14 mouse cellular contexts compared by ENCODE assay signal in the genomic region with DNA sequence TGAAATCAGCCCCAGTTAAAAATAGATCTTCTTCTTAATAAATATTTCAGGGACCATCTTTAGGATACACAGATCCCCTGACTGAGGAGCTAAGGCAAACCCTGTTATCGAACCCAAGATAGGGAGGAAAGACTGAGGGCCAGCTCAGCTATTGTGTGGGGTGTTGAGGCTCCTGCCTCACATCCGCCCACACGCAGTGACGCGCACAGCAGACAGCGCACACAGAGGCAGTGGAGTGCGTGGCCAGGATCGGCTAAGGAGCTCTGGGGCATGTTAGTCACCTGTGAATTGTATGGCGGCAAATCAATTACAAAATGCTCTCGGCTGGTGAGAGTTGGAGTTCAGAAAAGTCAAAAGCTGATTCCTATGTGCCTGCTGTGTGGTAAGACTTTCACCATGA. TPM values are rescaled to one million over a fixed set of nuclear protein-coding genes. Genes with fewer than 3 reads are reported as not detected.
DNase-seq lines count a peak whose midpoint lies in the region; ATAC-seq and TF ChIP-seq lines count a peak whose summit lies in the region.
"Had no signal": no experiment of that assay in that cellular context is flagged by ENCODE, and none has a peak within 500 bp of the region (broad histone marks: within the 10 kb centered on the region; RNA-seq: fewer than 3 reads in every experiment).

No protein-coding gene starts in this region.

- no peak for TF ChIP-seq CTCF in forebrain, postnatal 0 days (IDR thresholded peaks at IDR 0.05; ENCODE audit: low read depth)
- TF ChIP-seq CTCF in hindbrain, postnatal 0 days (IDR thresholded peaks at IDR 0.05; ENCODE audit: low read depth), result no peak

- no peak overlapping the region for H3K27ac ChIP-seq in forebrain, postnatal 0 days (ENCODE audit: low read depth, low read length)
- no peak overlapping the region for H3K27ac ChIP-seq in forebrain, embryonic 14.5 days (ENCODE audit: low read depth, low read length)
- no peak overlapping the region for H3K27ac ChIP-seq in hindbrain, embryonic 16.5 days (ENCODE audit: low read depth, low read length)
- no peak overlapping the region for H3K27ac ChIP-seq in hindbrain, postnatal 0 days
- H3K27ac ChIP-seq: embryonic facial prominence, embryonic 13.5 days; forebrain, embryonic 12.5 days; liver, embryonic 13.5 days had no signal

- no peak overlapping the region for H3K4me2 ChIP-seq in forebrain, postnatal 0 days (ENCODE audit: low read depth)
- H3K4me2 ChIP-seq in forebrain, embryonic 14.5 days (ENCODE audit: low read length), result no peak overlapping the region
- peak overlapping the region; percentile 26; the same call in 1 of the 2 replicates for H3K4me2 ChIP-seq in hindbrain, embryonic 16.5 days (ENCODE audit: low read length)
- H3K4me2 ChIP-seq in hindbrain, postnatal 0 days (ENCODE audit: low read depth, low read length), result no peak overlapping the region
- H3K4me2 ChIP-seq: embryonic facial prominence, embryonic 13.5 days; forebrain, embryonic 12.5 days; liver, embryonic 13.5 days had no signal

- 0 out of 2 replicates have a peak, but pooled peaks have one; percentile 43 for ATAC-seq in forebrain, postnatal 0 days
- no peak for ATAC-seq in forebrain, embryonic 14.5 days
- ATAC-seq in hindbrain, embryonic 16.5 days, result 0 out of 2 replicates have a peak, but pooled peaks have one; percentile 58
- no peak for ATAC-seq in hindbrain, postnatal 0 days

- H3K9ac ChIP-seq in forebrain, postnatal 0 days, result no peak overlapping the region
- H3K9ac ChIP-seq in forebrain, embryonic 14.5 days (ENCODE audit: low read length), result no peak overlapping the region
- no peak overlapping the region; the same call in 1 of the 2 replicates for H3K9ac ChIP-seq in hindbrain, embryonic 16.5 days (ENCODE audit: low read depth, low read length)
- no peak overlapping the region for H3K9ac ChIP-seq in hindbrain, postnatal 0 days (replicated peaks; ENCODE audit: low read length)
- H3K9ac ChIP-seq: embryonic facial prominence, embryonic 13.5 days; forebrain, embryonic 12.5 days; liver, embryonic 13.5 days had no signal

- 35% methylated on average over 10 of the region's 10 CpGs for WGBS in forebrain, postnatal 0 days
- WGBS in forebrain, embryonic 14.5 days, result 25% methylated on average over 10 of the region's 10 CpGs
- 28% methylated on average over 10 of the region's 10 CpGs for WGBS in hindbrain, embryonic 16.5 days
- WGBS in hindbrain, postnatal 0 days, result 25% methylated on average over 10 of the region's 10 CpGs

- H3K9me3 ChIP-seq in forebrain, postnatal 0 days (ENCODE audit: low read length), result no peaks in the 10 kb centered on the region
- H3K9me3 ChIP-seq in forebrain, embryonic 14.5 days (replicated peaks; ENCODE audit: control insufficient read depth, low read length), result no peaks in the 10 kb centered on the region
- no peaks in the 10 kb centered on the region for H3K9me3 ChIP-seq in hindbrain, embryonic 16.5 days (ENCODE audit: control insufficient read depth, low read length)
- H3K9me3 ChIP-seq in hindbrain, postnatal 0 days (ENCODE audit: low read length), result no peaks in the 10 kb centered on the region
- H3K9me3 ChIP-seq: embryonic facial prominence, embryonic 13.5 days; forebrain, embryonic 12.5 days; liver, embryonic 13.5 days had no signal

- H3K36me3 ChIP-seq in forebrain, postnatal 0 days (ENCODE audit: insufficient read depth), result no peaks in the 10 kb centered on the region
- H3K36me3 ChIP-seq in forebrain, embryonic 14.5 days (ENCODE audit: control insufficient read depth, insufficient read depth, low read length), result no peaks in the 10 kb centered on the region
- H3K36me3 ChIP-seq in hindbrain, embryonic 16.5 days (ENCODE audit: control insufficient read depth, insufficient read depth, low read length), result no peaks in the 10 kb centered on the region
- H3K36me3 ChIP-seq in hindbrain, postnatal 0 days (ENCODE audit: insufficient read depth, low read length), result no peaks in the 10 kb centered on the region
- H3K36me3 ChIP-seq: embryonic facial prominence, embryonic 13.5 days; forebrain, embryonic 12.5 days; liver, embryonic 13.5 days had no signal

- no peak for DNase-seq in forebrain, postnatal 0 days
- DNase-seq in forebrain, embryonic 14.5 days (ENCODE audit: low spot score), result no peak
- DNase-seq in hindbrain, postnatal 0 days (ENCODE audit: low spot score), result no peak
- DNase-seq in thymus, postnatal 4 days, result peak; percentile 35
- DNase-seq in thymus, postnatal 14 days, result no peak
- no peak for DNase-seq in B cell, adult 2 months
- no peak for DNase-seq in layer of hippocampus, adult 8-10 months (ENCODE audit: low spot score in 2 of 2)
- DNase-seq: gastrocnemius, postnatal 25 days; kidney, postnatal 4 days; liver, embryonic 13.5 days; lung, postnatal 14 days had no signal

- no peaks in the 10 kb centered on the region for H3K4me1 ChIP-seq in forebrain, postnatal 0 days (ENCODE audit: insufficient read depth)
- H3K4me1 ChIP-seq in forebrain, embryonic 14.5 days (ENCODE audit: control insufficient read depth, insufficient read depth, low read length), result no peaks in the 10 kb centered on the region
- 0 out of 2 replicates have a peak, but pooled peaks cover 5% of the 10 kb centered on the region for H3K4me1 ChIP-seq in hindbrain, embryonic 16.5 days (ENCODE audit: control insufficient read depth, insufficient read depth, low read depth, low read length)
- no peaks in the 10 kb centered on the region for H3K4me1 ChIP-seq in hindbrain, postnatal 0 days (ENCODE audit: insufficient read depth, low read length)
- H3K4me1 ChIP-seq: liver, embryonic 13.5 days had no signal

- H3K27me3 ChIP-seq in forebrain, postnatal 0 days (ENCODE audit: insufficient read depth, low read length), result no peaks in the 10 kb centered on the region
- H3K27me3 ChIP-seq in forebrain, embryonic 14.5 days (replicated peaks; ENCODE audit: control insufficient read depth, insufficient read depth, low read length), result no peaks in the 10 kb centered on the region
- H3K27me3 ChIP-seq in hindbrain, embryonic 16.5 days (replicated peaks; ENCODE audit: control insufficient read depth, insufficient read depth, low read length), result no peaks in the 10 kb centered on the region; the same call in 1 of the 2 replicates
- no peaks in the 10 kb centered on the region for H3K27me3 ChIP-seq in hindbrain, postnatal 0 days (ENCODE audit: insufficient read depth, low read length)

- H3K4me3 ChIP-seq in forebrain, postnatal 0 days (ENCODE audit: low read depth, low read length), result no peak overlapping the region
- H3K4me3 ChIP-seq in forebrain, embryonic 14.5 days (ENCODE audit: low read depth, low read length), result no peak overlapping the region
- no peak overlapping the region for H3K4me3 ChIP-seq in hindbrain, embryonic 16.5 days (ENCODE audit: low read length)
- H3K4me3 ChIP-seq in hindbrain, postnatal 0 days (ENCODE audit: low read length), result no peak overlapping the region
- H3K4me3 ChIP-seq: embryonic facial prominence, embryonic 13.5 days; forebrain, embryonic 12.5 days; liver, embryonic 13.5 days had no signal

RNA-seq across cellular contexts. Expression of a gene that starts 18.1 kb away (rescaled TPM):
- total RNA-seq in forebrain, postnatal 0 days (2014; rRNA removed), result 10.0 and 14.2 TPM in 2 replicates
- 5.1 and 6.9 TPM in 2 replicates for polyA plus RNA-seq in forebrain, postnatal 0 days (2015; fragmentation: Nextera tagmentation; extraction: Ambion mirVana)
- polyA plus RNA-seq in forebrain, embryonic 14.5 days (2014; fragmentation: Nextera tagmentation; extraction: Ambion mirVana), result 4.1 and 6.7 TPM in 2 replicates
- 15.6 and 22.4 TPM in 2 replicates for polyA plus RNA-seq in hindbrain, embryonic 16.5 days (2015; fragmentation: Nextera tagmentation; extraction: Ambion mirVana)
- 27.0 and 29.0 TPM in 2 replicates for total RNA-seq in hindbrain, postnatal 0 days (2014; rRNA removed)
- 9.4 and 10.1 TPM in 2 replicates for polyA plus RNA-seq in hindbrain, postnatal 0 days (2015; fragmentation: Nextera tagmentation; extraction: Ambion mirVana)
- total RNA-seq in layer of hippocampus, adult 8-10 months (2022), result 100 to 1,000 TPM; 330 to 455 (median 386) TPM

RNA-seq across cellular contexts. Expression of a gene that starts 37.0 kb away (rescaled TPM):
- total RNA-seq in forebrain, postnatal 0 days (2014; rRNA removed), result 38.4 and 46.7 TPM in 2 replicates
- 5.0 and 8.0 TPM in 2 replicates for polyA plus RNA-seq in forebrain, postnatal 0 days (2015; fragmentation: Nextera tagmentation; extraction: Ambion mirVana)
- 7.0 and 9.3 TPM in 2 replicates for polyA plus RNA-seq in forebrain, embryonic 14.5 days (2014; fragmentation: Nextera tagmentation; extraction: Ambion mirVana)
- polyA plus RNA-seq in hindbrain, embryonic 16.5 days (2015; fragmentation: Nextera tagmentation; extraction: Ambion mirVana), result 8.5 and 10.1 TPM in 2 replicates
- total RNA-seq in hindbrain, postnatal 0 days (2014; rRNA removed), result 60.8 and 69.0 TPM in 2 replicates
- polyA plus RNA-seq in hindbrain, postnatal 0 days (2015; fragmentation: Nextera tagmentation; extraction: Ambion mirVana), result 8.6 and 8.7 TPM in 2 replicates
- 10 to 100 TPM; 59.2 to 68.7 (median 63.5) TPM for total RNA-seq in layer of hippocampus, adult 8-10 months (2022)

Comparison
In these comparisons a context has a peak if more than half of its experiments do, and no peak if none do; other contexts are left out.
1. ATAC-seq: peak in forebrain, postnatal 0 days (single experiment) and hindbrain, embryonic 16.5 days (single experiment); none in forebrain, embryonic 14.5 days (single experiment) and hindbrain, postnatal 0 days (single experiment).